Mouse (Mus musculus) hindbrain, embryonic 16.5 days (tissue): ENCODE measurements around the gene 1110051M20Rik. TPM values are rescaled to one million over a fixed set of nuclear protein-coding genes. Genes with fewer than 3 reads are reported as not detected.

ENCODE experiments used
- ATAC-seq: fragments of 200-750 bp; cut with Nextera tagmentation; 2 replicates; pipeline ENCODE4 v1.8.0; 2017; ENCODE audit warnings: moderate TSS enrichment, moderate library complexity
- H3K27ac ChIP-seq: fragments of 300-500 bp; sonication (generic); 2 replicates; pipeline ENCODE4 v1.5.1; 2014; ENCODE audit warnings: low read depth, mild to moderate bottlenecking, control low read depth, low read length, moderate library complexity
- H3K27me3 ChIP-seq: fragments of 300-500 bp; sonication (generic); replicated peaks from 2 replicates; pipeline ENCODE4 v1.6.1; 2014; ENCODE audit warnings: low read length; ENCODE audit not compliant: control insufficient read depth, insufficient read depth
- H3K36me3 ChIP-seq: fragments of 300-500 bp; sonication (generic); 2 replicates; pipeline ENCODE4 v1.6.1; 2014; ENCODE audit warnings: mild to moderate bottlenecking, low read length, moderate library complexity, mixed read lengths; ENCODE audit not compliant: control insufficient read depth, insufficient read depth
- H3K4me1 ChIP-seq: fragments of 300-500 bp; sonication (generic); 2 replicates; pipeline ENCODE4 v1.6.1; 2014; ENCODE audit warnings: low read depth, low read length; ENCODE audit not compliant: control insufficient read depth, insufficient read depth
- H3K4me2 ChIP-seq: fragments of 300-500 bp; sonication (generic); 2 replicates; pipeline ENCODE4 v1.6.1; 2014; ENCODE audit warnings: mild to moderate bottlenecking, low read length, control low read depth, moderate library complexity
- H3K4me3 ChIP-seq: fragments of 300-500 bp; sonication (generic); 2 replicates; pipeline ENCODE4 v1.5.1; 2014; ENCODE audit warnings: mild to moderate bottlenecking, low read length, control low read depth, moderate library complexity
- H3K9ac ChIP-seq: fragments of 300-500 bp; sonication (generic); 2 replicates; pipeline ENCODE4 v1.6.1; 2014; ENCODE audit warnings: low read depth, mild to moderate bottlenecking, control low read depth, low read length, moderate library complexity
- H3K9me3 ChIP-seq: fragments of 300-500 bp; sonication (generic); 2 replicates; pipeline ENCODE4 v1.6.1; 2014; ENCODE audit warnings: mild to moderate bottlenecking, low read length, moderate library complexity; ENCODE audit not compliant: control insufficient read depth
- WGBS: fragments of 180-500 bp; shearing (Covaris S2); extraction: QIAGEN DNeasy Blood & Tissue Kit; methylation state at CpG from one replicate; pipeline ENCODE4 v1.1.7; 2014; 5-methylcytosine and 5-hydroxymethylcytosine counted together
- polyA plus RNA-seq: library from polyadenylated mRNA; unstranded; fragments of >200 nt; fragmentation: Nextera tagmentation; extraction: Ambion mirVana; gene quantifications from 2 replicates; pipeline ENCODE4 v1.2.1, GENCODE M21; 2015

Gene 1110051M20Rik
- polyA plus RNA-seq, 1 experiment from 2014 or later, result 163 TPM

GRCm38 (mm10) chr2:91476251-91476661 lies 31.8 kb upstream of the 1110051M20Rik start:
- WGBS, result 73% methylated on average over 17 of the region's 17 CpGs
- H3K36me3 ChIP-seq, result no peaks in the 10 kb centered on the region
- no peak overlapping the region for H3K4me2 ChIP-seq
- no peaks in the 10 kb centered on the region for H3K9me3 ChIP-seq
- no peak overlapping the region for H3K27ac ChIP-seq
- no peak overlapping the region for H3K4me3 ChIP-seq
- H3K9ac ChIP-seq, result no peak overlapping the region
- peak; percentile 41; the same call in 1 of the 2 replicates for ATAC-seq
- H3K4me1 ChIP-seq, result no peaks in the 10 kb centered on the region; the same call in 1 of the 2 replicates
- H3K27me3 ChIP-seq, result no peaks in the 10 kb centered on the region

- H3K4me2 ChIP-seq, result no peak overlapping the region
- no peak for ATAC-seq
- H3K4me3 ChIP-seq, result no peak overlapping the region
- 87% methylated on average over 7 of the region's 7 CpGs for WGBS
- H3K4me1 ChIP-seq, result no peaks in the 10 kb centered on the region; the same call in 1 of the 2 replicates
- no peak overlapping the region for H3K27ac ChIP-seq
- no peak overlapping the region for H3K9ac ChIP-seq
- H3K36me3 ChIP-seq, result no peaks in the 10 kb centered on the region
- H3K9me3 ChIP-seq, result no peaks in the 10 kb centered on the region
- H3K27me3 ChIP-seq, result no peaks in the 10 kb centered on the region
Observed at GRCm38 (mm10) chr2:91475791-91476190, 31.3 kb upstream of the 1110051M20Rik start.

- no peak overlapping the region; the same call in 1 of the 2 replicates for H3K4me2 ChIP-seq
- WGBS, result 63% methylated on average over 12 of the region's 12 CpGs
Observed at GRCm38 (mm10) chr2:91474358-91474757, 29.9 kb upstream of the 1110051M20Rik start.

GRCm38 (mm10) chr2:91470055-91470647 lies 25.6 kb upstream of the 1110051M20Rik start:
- H3K9me3 ChIP-seq, result no peaks in the 10 kb centered on the region
- peak; percentile 71 for ATAC-seq
- H3K27me3 ChIP-seq, result no peaks in the 10 kb centered on the region
- H3K27ac ChIP-seq, result no peak overlapping the region
- H3K4me2 ChIP-seq, result no peak overlapping the region
- H3K4me1 ChIP-seq, result peaks cover 3% of the 10 kb centered on the region
- H3K36me3 ChIP-seq, result no peaks in the 10 kb centered on the region
- 8% methylated on average over 5 of the region's 7 CpGs for WGBS
- H3K9ac ChIP-seq, result no peak overlapping the region
- H3K4me3 ChIP-seq, result no peak overlapping the region

More at GRCm38 (mm10) chr2:91474358-91474757, 29.9 kb upstream of the 1110051M20Rik start:
- H3K27me3 ChIP-seq, result no peaks in the 10 kb centered on the region
- H3K4me3 ChIP-seq, result no peak overlapping the region
- H3K9me3 ChIP-seq, result no peaks in the 10 kb centered on the region
- H3K4me1 ChIP-seq, result peaks cover 3% of the 10 kb centered on the region
- H3K9ac ChIP-seq, result no peak overlapping the region
- H3K36me3 ChIP-seq, result no peaks in the 10 kb centered on the region
- peak; percentile 24; the same call in 1 of the 2 replicates for ATAC-seq
- no peak overlapping the region for H3K27ac ChIP-seq

- H3K9ac ChIP-seq, result no peak overlapping the region
- WGBS, result 31% methylated on average over 8 of the region's 8 CpGs
- H3K4me3 ChIP-seq, result no peak overlapping the region
- peaks cover 9% of the 10 kb centered on the region for H3K4me1 ChIP-seq
- H3K4me2 ChIP-seq, result no peak overlapping the region
- H3K9me3 ChIP-seq, result no peaks in the 10 kb centered on the region
- H3K27me3 ChIP-seq, result no peaks in the 10 kb centered on the region
- H3K36me3 ChIP-seq, result no peaks in the 10 kb centered on the region
- no peak overlapping the region for H3K27ac ChIP-seq
- no peak for ATAC-seq
Observed at GRCm38 (mm10) chr2:91467613-91468012, 23.1 kb upstream of the 1110051M20Rik start.

GRCm38 (mm10) chr2:91465934-91466333 lies 21.4 kb upstream of the 1110051M20Rik start:
- H3K36me3 ChIP-seq, result no peaks in the 10 kb centered on the region
- 88% methylated on average over 3 of the region's 3 CpGs for WGBS
- ATAC-seq, result no peak

GRCm38 (mm10) chr2:91462681-91463080 lies 18.2 kb upstream of the 1110051M20Rik start:
- H3K4me1 ChIP-seq, result peaks cover 26% of the 10 kb centered on the region
- WGBS, result 6% methylated on average over 12 of the region's 12 CpGs
- no peaks in the 10 kb centered on the region for H3K27me3 ChIP-seq
- peak overlapping the region; percentile 38 for H3K4me2 ChIP-seq
- H3K9me3 ChIP-seq, result peaks cover 2% of the 10 kb centered on the region; the same call in 1 of the 2 replicates
- H3K9ac ChIP-seq, result peak overlapping the region; percentile 42
- no peak overlapping the region for H3K27ac ChIP-seq
- no peak overlapping the region; the same call in 1 of the 2 replicates for H3K4me3 ChIP-seq
- peak; percentile 19; the same call in 1 of the 2 replicates for ATAC-seq
- H3K36me3 ChIP-seq, result no peaks in the 10 kb centered on the region

More at GRCm38 (mm10) chr2:91465934-91466333, 21.4 kb upstream of the 1110051M20Rik start:
- Histone ChIP-seq H3K4me2 (no peak overlapping the region), H3K27me3 (no peaks in the 10 kb centered on the region), H3K4me3 (no peak overlapping the region), H3K9me3 (no peaks in the 10 kb centered on the region), H3K27ac (no peak overlapping the region), H3K4me1 (peaks cover 16% of the 10 kb centered on the region), H3K9ac (no peak overlapping the region)

GRCm38 (mm10) chr2:91462196-91462595 lies 17.7 kb upstream of the 1110051M20Rik start:
- no peak overlapping the region for H3K4me3 ChIP-seq

GRCm38 (mm10) chr2:91461341-91461740 lies 16.8 kb upstream of the 1110051M20Rik start:
- Histone ChIP-seq H3K4me2 (no peak overlapping the region), H3K27ac (no peak overlapping the region), H3K4me3 (no peak overlapping the region), H3K4me1 (peaks cover 31% of the 10 kb centered on the region), H3K36me3 (no peaks in the 10 kb centered on the region), H3K9ac (no peak overlapping the region), H3K27me3 (no peaks in the 10 kb centered on the region), H3K9me3 (peaks cover 2% of the 10 kb centered on the region; the same call in 1 of the 2 replicates)
- ATAC-seq, result no peak
- 49% methylated on average over 3 of the region's 3 CpGs for WGBS

More at GRCm38 (mm10) chr2:91462196-91462595, 17.7 kb upstream of the 1110051M20Rik start:
- no peak for ATAC-seq
- Histone ChIP-seq H3K36me3 (no peaks in the 10 kb centered on the region), H3K9me3 (peaks cover 2% of the 10 kb centered on the region; the same call in 1 of the 2 replicates), H3K4me2 (peak overlapping the region; percentile 38), H3K4me1 (peaks cover 28% of the 10 kb centered on the region), H3K27me3 (no peaks in the 10 kb centered on the region), H3K27ac (no peak overlapping the region), H3K9ac (peak overlapping the region; percentile 42; the same call in 1 of the 2 replicates)
- WGBS, result 11% methylated on average over 2 of the region's 2 CpGs
